Mouse (Mus musculus): ENCODE results near the gene Mfsd6l. TPM values are rescaled to one million over a fixed set of nuclear protein-coding genes. Genes with fewer than 3 reads are reported as not detected.

The Mfsd6l gene
- total and polyA plus RNA-seq, 3 experiments = 0.27 TPM; not detected in 2

GRCm38 (mm10) chr11:68532773-68533172 lies 23.2 kb upstream of the Mfsd6l start:
- no peak overlapping the region for H3K4me3 ChIP-seq (ENCODE audit: low read depth, low read length)
- H3K27me3 ChIP-seq (ENCODE audit: insufficient read depth, low read length) = peaks cover 2% of the 10 kb centered on the region; the same call in 1 of the 2 replicates
- H3K36me3 ChIP-seq (replicated peaks) = no peaks in the 10 kb centered on the region
- H3K4me1 ChIP-seq (ENCODE audit: insufficient read depth, low read depth, low read length) = no peaks in the 10 kb centered on the region
- DNase-seq (ENCODE audit: low spot score) (no peak), ATAC-seq (ENCODE audit: extremely low read depth, insufficient number of reproducible peaks, low FRiP score, poor library complexity, severe bottlenecking) (no peak)
- TF ChIP-seq GATA2 (IDR thresholded peaks at IDR 0.05; ENCODE audit: borderline replicate concordance, low read depth, low read length) (no peak), POLR2AphosphoS5 (IDR thresholded peaks at IDR 0.05; ENCODE audit: insufficient replicate concordance, low read depth, low read length) (no peak), CTCF (IDR thresholded peaks at IDR 0.05; ENCODE audit: low read depth, low read length) (no peak), GATA1 (IDR thresholded peaks at IDR 0.05; ENCODE audit: borderline replicate concordance, low read length) (no peak), TAL1 (conservative IDR thresholded peaks at IDR 0.05; ENCODE audit: low read depth, low read length) (no peak)
- H3K9me3 ChIP-seq (replicated peaks) = no peaks in the 10 kb centered on the region

DNA sequence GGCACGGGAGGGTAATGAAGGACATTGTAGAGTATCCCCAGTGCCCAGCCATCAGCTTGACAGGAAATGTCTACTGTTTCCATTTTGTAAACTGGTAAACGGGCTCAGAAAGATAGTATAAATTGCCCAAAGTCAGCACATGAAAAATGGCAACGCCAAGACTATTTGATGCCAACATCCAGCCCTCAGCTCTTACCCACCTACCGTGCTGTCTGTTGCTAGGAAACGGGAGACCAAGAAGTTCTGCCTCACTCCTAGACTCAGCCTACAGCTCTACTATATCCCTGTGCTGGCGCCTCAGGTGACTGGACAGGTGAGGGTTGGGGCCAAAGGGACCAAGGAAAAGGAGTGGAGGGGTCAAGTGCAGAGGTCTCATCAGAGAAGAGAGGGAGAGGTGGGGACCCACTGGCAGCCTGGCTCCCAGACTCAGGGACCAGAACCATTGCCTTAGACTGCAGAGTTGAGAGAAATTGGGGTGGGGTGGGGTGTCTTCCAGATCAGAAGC lies 22.0 kb upstream of the Mfsd6l start:
- TF ChIP-seq GATA2 (IDR thresholded peaks at IDR 0.05; ENCODE audit: borderline replicate concordance, low read depth, low read length) (no peak), POLR2AphosphoS5 (IDR thresholded peaks at IDR 0.05; ENCODE audit: insufficient replicate concordance, low read depth, low read length) (no peak)
- Histone ChIP-seq H3K4me3 (ENCODE audit: low read depth, low read length) (no peak overlapping the region), H3K36me3 (replicated peaks) (no peaks in the 10 kb centered on the region), H3K27me3 (ENCODE audit: insufficient read depth, low read length) (peaks cover 2% of the 10 kb centered on the region; the same call in 1 of the 2 replicates), H3K4me1 (ENCODE audit: insufficient read depth, low read depth, low read length) (no peaks in the 10 kb centered on the region), H3K9me3 (replicated peaks) (no peaks in the 10 kb centered on the region)
- ATAC-seq (ENCODE audit: extremely low read depth, insufficient number of reproducible peaks, low FRiP score, poor library complexity, severe bottlenecking) (no peak), DNase-seq (ENCODE audit: low spot score) (no peak)

- no peak overlapping the region for H3K4me3 ChIP-seq (ENCODE audit: low read depth, low read length)
- TF ChIP-seq GATA2 (IDR thresholded peaks at IDR 0.05; ENCODE audit: borderline replicate concordance, low read depth, low read length) (no peak), GATA1 (IDR thresholded peaks at IDR 0.05; ENCODE audit: borderline replicate concordance, low read length) (no peak), CTCF (IDR thresholded peaks at IDR 0.05; ENCODE audit: low read depth, low read length) (no peak), POLR2AphosphoS5 (IDR thresholded peaks at IDR 0.05; ENCODE audit: insufficient replicate concordance, low read depth, low read length) (no peak), TAL1 (conservative IDR thresholded peaks at IDR 0.05; ENCODE audit: low read depth, low read length) (no peak)
- no peaks in the 10 kb centered on the region for H3K36me3 ChIP-seq (replicated peaks)
- H3K27me3 ChIP-seq (ENCODE audit: insufficient read depth, low read length) = no peaks in the 10 kb centered on the region
- no peaks in the 10 kb centered on the region for H3K4me1 ChIP-seq (ENCODE audit: insufficient read depth, low read depth, low read length)
- H3K9me3 ChIP-seq (replicated peaks) = no peaks in the 10 kb centered on the region
- DNase-seq (ENCODE audit: low spot score) = no peak
- no peak for ATAC-seq (ENCODE audit: extremely low read depth, insufficient number of reproducible peaks, low FRiP score, poor library complexity, severe bottlenecking)
These were observed 20.0 kb upstream of the Mfsd6l start for GRCm38 (mm10) chr11:68536026-68536425.

- no peak overlapping the region for H3K4me3 ChIP-seq (ENCODE audit: low read depth, low read length)
- H3K4me1 ChIP-seq (ENCODE audit: insufficient read depth, low read depth, low read length) = no peaks in the 10 kb centered on the region
- DNase-seq (ENCODE audit: low spot score) (no peak), ATAC-seq (ENCODE audit: extremely low read depth, insufficient number of reproducible peaks, low FRiP score, poor library complexity, severe bottlenecking) (no peak)
- TF ChIP-seq POLR2AphosphoS5 (IDR thresholded peaks at IDR 0.05; ENCODE audit: insufficient replicate concordance, low read depth, low read length) = no peak
- TF ChIP-seq GATA1 (IDR thresholded peaks at IDR 0.05; ENCODE audit: borderline replicate concordance, low read length) = no peak
- no peak for TF ChIP-seq CTCF (IDR thresholded peaks at IDR 0.05; ENCODE audit: low read depth, low read length)
- TF ChIP-seq TAL1 (conservative IDR thresholded peaks at IDR 0.05; ENCODE audit: low read depth, low read length) = no peak
- no peak for TF ChIP-seq GATA2 (IDR thresholded peaks at IDR 0.05; ENCODE audit: borderline replicate concordance, low read depth, low read length)
- H3K27me3 ChIP-seq (ENCODE audit: insufficient read depth, low read length) = no peaks in the 10 kb centered on the region
- H3K9me3 ChIP-seq (replicated peaks) = no peaks in the 10 kb centered on the region
- H3K36me3 ChIP-seq (replicated peaks) = no peaks in the 10 kb centered on the region
These were observed 19.5 kb upstream of the Mfsd6l start for GRCm38 (mm10) chr11:68536465-68536864.

GRCm38 (mm10) chr11:68539621-68540020 lies 16.4 kb upstream of the Mfsd6l start:
- no peak overlapping the region for H3K4me3 ChIP-seq (ENCODE audit: low read depth, low read length)
- H3K4me1 ChIP-seq (ENCODE audit: insufficient read depth, low read depth, low read length) = no peaks in the 10 kb centered on the region
- TF ChIP-seq TAL1 (conservative IDR thresholded peaks at IDR 0.05; ENCODE audit: low read depth, low read length) (no peak), CTCF (IDR thresholded peaks at IDR 0.05; ENCODE audit: low read depth, low read length) (no peak), GATA2 (IDR thresholded peaks at IDR 0.05; ENCODE audit: borderline replicate concordance, low read depth, low read length) (no peak), POLR2AphosphoS5 (IDR thresholded peaks at IDR 0.05; ENCODE audit: insufficient replicate concordance, low read depth, low read length) (no peak), GATA1 (IDR thresholded peaks at IDR 0.05; ENCODE audit: borderline replicate concordance, low read length) (no peak)
- no peaks in the 10 kb centered on the region for H3K27me3 ChIP-seq (ENCODE audit: insufficient read depth, low read length)
- no peaks in the 10 kb centered on the region for H3K9me3 ChIP-seq (replicated peaks)
- ATAC-seq (ENCODE audit: extremely low read depth, insufficient number of reproducible peaks, low FRiP score, poor library complexity, severe bottlenecking) (no peak), DNase-seq (ENCODE audit: low spot score) (no peak)
- no peaks in the 10 kb centered on the region for H3K36me3 ChIP-seq (replicated peaks)

GRCm38 (mm10) chr11:68544554-68544953 lies 11.4 kb upstream of the Mfsd6l start:
- Histone ChIP-seq H3K4me1 (ENCODE audit: insufficient read depth, low read depth, low read length) (no peaks in the 10 kb centered on the region), H3K9me3 (replicated peaks) (no peaks in the 10 kb centered on the region), H3K4me3 (ENCODE audit: low read depth, low read length) (no peak overlapping the region), H3K27me3 (ENCODE audit: insufficient read depth, low read length) (no peaks in the 10 kb centered on the region), H3K36me3 (replicated peaks) (no peaks in the 10 kb centered on the region)
- ATAC-seq (ENCODE audit: extremely low read depth, insufficient number of reproducible peaks, low FRiP score, poor library complexity, severe bottlenecking) = no peak
- no peak for TF ChIP-seq CTCF (IDR thresholded peaks at IDR 0.05; ENCODE audit: low read depth, low read length)
- TF ChIP-seq POLR2AphosphoS5 (IDR thresholded peaks at IDR 0.05; ENCODE audit: insufficient replicate concordance, low read depth, low read length) = no peak
- no peak for TF ChIP-seq GATA2 (IDR thresholded peaks at IDR 0.05; ENCODE audit: borderline replicate concordance, low read depth, low read length)
- TF ChIP-seq GATA1 (IDR thresholded peaks at IDR 0.05; ENCODE audit: borderline replicate concordance, low read length) = no peak
- no peak for TF ChIP-seq TAL1 (conservative IDR thresholded peaks at IDR 0.05; ENCODE audit: low read depth, low read length)
- DNase-seq (ENCODE audit: low spot score) = no peak

All from G1E (cell line).